Mouse (Mus musculus): Measurements from ENCODE around the gene Gm10118.

- TF ChIP-seq CTCF (conservative IDR thresholded peaks at IDR 0.05; ENCODE audit: low read length) (no peak), POU5F1 (IDR thresholded peaks at IDR 0.05; ENCODE audit: borderline replicate concordance, low read length) (no peak)
Measured at GRCm38 (mm10) chr10:63908878-63909277, 18.4 kb downstream of the Gm10118 start.

All from E14TG2a.4 (cell line).